Mouse (Mus musculus): ENCODE measurements at regions not wholly inside any gene's neighbourhood (a gene's known extent, or its start where the extent isn't known, plus 50 kb on each side); places are given as distances from the start of the nearest gene placed in this dataset.
A peak's percentile ranks its signal among the peaks of the same experiment; 100 is the strongest.
"Not testable (repeated sequence)": the region's sequence is repeated elsewhere in the genome, so short reads cannot be mapped to it uniquely, and the experiment has no call there.

DNA sequence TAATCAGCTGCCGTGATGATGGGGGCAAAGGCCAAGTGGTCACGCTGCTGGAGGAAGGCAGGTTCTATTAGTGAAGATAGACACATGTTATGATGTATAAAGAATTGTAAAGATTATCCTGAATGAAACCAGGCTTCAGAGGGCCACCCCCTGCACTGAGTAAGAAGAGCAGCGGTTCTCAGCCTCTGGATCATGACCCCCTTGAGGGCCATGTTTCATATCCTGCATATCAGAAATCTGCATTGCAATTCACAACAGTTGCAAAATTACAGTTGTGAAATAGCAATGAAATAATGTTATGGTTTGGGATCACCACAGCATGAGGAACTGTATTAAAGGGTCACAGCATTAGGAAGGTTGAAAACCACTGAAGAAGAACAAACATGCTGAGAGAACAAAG is 162.5 kb upstream of the Zranb2 start:
- DNase-seq (ENCODE audit: low spot score): no peak

DNA sequence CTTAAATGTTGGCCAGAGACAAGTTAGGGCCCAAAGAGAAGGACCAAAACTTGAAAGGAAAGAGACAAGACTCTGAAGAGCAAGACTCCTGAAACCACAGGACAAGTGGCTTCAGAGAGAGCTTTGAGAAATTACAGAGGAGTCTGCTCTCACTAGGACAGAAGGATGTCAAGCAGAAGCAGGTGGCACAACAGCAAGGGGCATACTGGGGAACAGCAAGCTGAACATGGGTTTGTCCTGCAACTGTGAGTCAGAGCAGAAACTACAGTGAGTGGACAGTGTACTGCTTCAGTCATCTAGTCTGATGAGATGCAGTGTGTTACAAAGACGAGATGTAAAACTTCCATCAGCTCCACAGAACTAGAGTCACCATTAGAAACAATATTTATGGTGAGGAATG is 160.6 kb upstream of the Zranb2 start:
- DNase-seq (ENCODE audit: low spot score): no peak

DNA sequence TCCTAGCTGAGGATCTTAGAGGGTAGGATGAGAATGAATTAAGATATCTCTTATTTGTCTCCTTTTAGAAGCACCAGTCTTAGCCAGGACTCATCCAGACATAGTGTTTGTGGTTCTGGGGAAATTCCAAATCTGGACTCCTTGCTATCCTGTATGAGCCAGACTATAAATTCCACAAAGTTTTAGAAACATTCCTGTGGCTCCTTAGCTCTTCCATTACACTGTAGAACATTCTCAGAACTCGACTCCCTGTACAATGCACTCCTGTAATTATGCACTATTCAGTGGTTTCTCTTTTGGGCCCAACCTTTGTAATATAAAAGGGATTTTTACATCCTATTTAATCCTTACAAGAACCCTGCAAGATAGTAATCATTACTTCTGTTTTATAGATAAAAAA is 159.8 kb upstream of the Zranb2 start:
- DNase-seq (ENCODE audit: low spot score): no peak

DNA sequence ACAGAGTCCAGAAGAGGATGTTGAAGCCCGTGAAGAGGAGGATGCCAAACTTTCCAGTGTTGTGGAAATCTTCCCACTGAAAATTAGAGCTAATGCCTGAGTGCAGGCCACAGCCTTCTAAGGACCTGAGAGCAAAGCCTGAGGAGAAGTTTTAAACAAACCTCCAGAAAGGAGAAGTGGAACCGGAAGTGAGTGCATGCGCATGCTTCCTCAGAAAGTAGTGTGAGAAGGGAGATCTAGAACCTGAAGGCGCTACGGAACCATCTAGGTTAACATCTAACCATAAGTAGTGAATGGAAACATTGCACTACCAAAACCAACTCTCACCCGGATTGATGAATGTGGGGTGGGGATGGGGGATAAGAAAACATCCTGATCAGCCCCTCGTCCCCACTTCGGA is 156.4 kb upstream of the Zranb2 start:
- no peak for DNase-seq (ENCODE audit: low spot score)

DNA sequence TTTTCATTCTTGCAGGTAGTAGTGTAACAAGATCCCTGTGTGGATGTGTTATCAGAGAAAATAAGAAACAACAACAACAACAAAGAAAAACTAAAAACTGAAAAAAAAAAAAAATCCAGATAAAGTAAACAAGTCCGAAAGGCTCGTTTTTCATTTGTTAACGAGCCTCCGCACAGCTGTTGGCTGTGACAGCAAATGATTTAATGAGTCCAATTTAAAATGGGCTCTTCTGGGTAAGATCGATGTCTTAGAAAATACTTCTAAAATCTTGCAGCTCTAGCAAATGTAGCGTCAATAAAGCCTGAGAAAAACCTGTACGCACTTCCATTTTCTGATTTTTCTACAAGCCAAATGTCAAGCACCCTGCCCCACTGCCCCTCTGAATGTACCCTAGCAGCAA is 155.8 kb upstream of the Zranb2 start:
- no peak for DNase-seq (ENCODE audit: low spot score)

DNA sequence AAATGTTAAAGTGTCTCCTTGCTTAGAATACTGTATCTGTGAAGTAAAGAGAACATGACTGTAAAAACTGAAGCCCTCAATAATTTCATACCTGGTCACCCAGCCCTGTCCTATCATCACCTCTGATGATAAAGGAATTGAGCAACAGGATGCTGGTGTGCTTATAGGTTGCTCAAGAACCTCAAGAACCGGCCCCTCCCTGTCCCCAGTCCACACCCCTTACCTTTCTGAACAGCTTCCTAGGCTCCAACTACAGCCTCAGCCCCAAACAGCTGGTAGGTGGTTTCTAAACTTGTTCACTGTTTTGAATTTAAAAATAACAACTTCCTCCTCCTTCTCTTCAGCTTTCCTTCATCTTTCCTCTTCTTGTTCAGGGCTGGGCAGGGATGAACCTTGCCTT is 142.1 kb upstream of the Zranb2 start:
- DNase-seq (ENCODE audit: low spot score): no peak

GRCm38 (mm10) chr3:157393903-157394302 is 140.1 kb upstream of the Zranb2 start:
- no peak for DNase-seq (ENCODE audit: low spot score)

GRCm38 (mm10) chr3:157399909-157400308 is 134.1 kb upstream of the Zranb2 start:
- DNase-seq (ENCODE audit: low spot score): no peak

DNA sequence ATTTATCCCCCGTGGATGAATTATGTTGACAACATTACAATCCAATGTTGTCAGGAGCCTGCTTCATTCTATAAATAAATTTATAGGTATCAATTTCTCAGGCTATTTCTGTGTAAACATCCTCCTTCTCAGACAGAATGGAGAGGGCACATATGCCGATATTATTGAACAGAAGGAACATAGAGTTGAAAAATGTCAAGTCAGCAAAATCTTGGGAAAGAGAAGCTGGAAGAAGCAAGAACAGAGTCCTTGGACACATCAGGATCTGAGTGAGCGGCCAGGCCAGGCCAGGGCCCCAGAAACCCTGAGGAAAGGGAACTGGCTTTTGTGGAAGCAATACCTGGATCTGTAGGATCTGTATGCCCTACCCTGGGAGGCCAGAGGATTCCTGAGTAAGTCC is 129.9 kb upstream of the Zranb2 start:
- DNase-seq (ENCODE audit: low spot score): no peak

GRCm38 (mm10) chr3:157423447-157423846 is 110.5 kb upstream of the Zranb2 start:
- DNase-seq (ENCODE audit: low spot score): not testable (repeated sequence)

- DNase-seq (ENCODE audit: low spot score): no peak
Measured at GRCm38 (mm10) chr3:157426720-157427119, 107.2 kb upstream of the Zranb2 start.

GRCm38 (mm10) chr3:157449794-157450193 is 84.2 kb upstream of the Zranb2 start:
- peak; percentile 8 for DNase-seq (ENCODE audit: low spot score)

DNA sequence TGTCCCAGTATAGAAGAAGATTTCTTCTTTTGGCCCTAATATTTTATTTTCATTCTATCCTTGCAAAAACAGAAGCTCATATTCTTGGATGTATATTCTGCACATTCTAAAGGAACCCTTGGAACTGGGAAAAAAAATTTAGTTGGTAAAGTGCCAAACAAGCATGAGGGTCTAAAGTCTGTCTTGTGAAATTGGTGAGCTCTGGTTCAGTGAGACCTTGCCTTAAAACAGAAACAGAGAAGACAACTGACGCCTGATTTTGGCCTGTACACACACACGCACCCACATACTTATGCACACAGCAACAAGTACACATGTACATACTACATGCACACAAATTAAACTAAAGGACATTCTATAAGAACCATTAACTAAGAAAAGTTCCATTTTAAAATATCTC is 62.4 kb upstream of the Zranb2 start:
- DNase-seq (ENCODE audit: low spot score): no peak

DNA sequence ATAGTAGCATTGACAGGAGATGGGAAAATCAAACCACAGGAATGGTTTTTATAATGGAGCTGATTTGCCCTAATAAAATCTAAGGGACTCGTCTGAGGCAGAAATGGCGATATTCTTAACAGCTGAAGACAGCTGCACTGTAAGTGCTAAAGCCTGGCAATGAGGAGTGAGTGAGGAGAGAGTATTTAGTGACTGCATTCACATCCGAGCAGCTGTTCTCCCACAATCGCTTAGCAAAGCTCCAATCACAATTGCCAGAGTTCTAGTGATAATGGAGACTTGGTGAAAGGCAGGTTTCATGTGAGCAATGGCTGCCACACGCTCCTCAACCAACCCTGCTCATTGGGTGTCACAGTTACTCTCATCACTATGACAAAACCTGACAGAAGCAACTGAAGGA is 61.3 kb upstream of the Zranb2 start:
- no peak for DNase-seq (ENCODE audit: low spot score)

DNA sequence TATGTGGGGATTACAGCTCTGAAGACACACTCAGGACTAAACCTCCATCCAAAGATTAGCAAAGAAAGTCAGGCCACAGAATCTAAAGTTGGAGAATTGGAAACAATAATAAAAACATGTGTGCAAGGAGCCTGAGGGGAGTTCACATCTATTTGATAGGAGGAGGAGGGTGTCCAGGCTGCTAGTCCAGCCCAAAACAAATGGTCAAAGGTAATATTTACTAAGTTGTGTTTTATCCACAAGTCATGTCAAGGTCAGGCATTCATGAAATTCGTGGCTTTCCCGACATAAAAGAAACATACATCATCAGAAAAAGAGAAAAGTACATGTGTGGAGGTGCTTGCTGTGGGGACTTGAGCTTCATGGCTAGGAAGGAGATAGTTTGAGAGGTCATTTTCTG is 56.2 kb upstream of the Zranb2 start:
- DNase-seq (ENCODE audit: low spot score): no peak
